Mouse (Mus musculus) liver, embryonic 12.5 days (tissue): ENCODE data around the gene Gm32742. TPM values are rescaled to one million over a fixed set of nuclear protein-coding genes. Genes with fewer than 3 reads are reported as not detected.

Experiments
- ATAC-seq: fragments of 200-750 bp; cut with Nextera tagmentation; 2 replicates; pipeline ENCODE4 v1.8.0; 2017; ENCODE audit warnings: moderate number of reproducible peaks, mild to moderate bottlenecking, moderate library complexity
- H3K27ac ChIP-seq: fragments of 300-500 bp; sonication (generic); 2 replicates; pipeline ENCODE4 v1.5.1; 2016; ENCODE audit warnings: mild to moderate bottlenecking
- H3K27me3 ChIP-seq: fragments of 300-500 bp; sonication (generic); replicated peaks from 2 replicates; pipeline ENCODE4 v1.6.1; 2016; ENCODE audit warnings: mild to moderate bottlenecking, moderate library complexity
- H3K36me3 ChIP-seq: fragments of 300-500 bp; sonication (generic); 2 replicates; pipeline ENCODE4 v1.6.1; 2016; ENCODE audit warnings: mild to moderate bottlenecking, moderate library complexity
- H3K4me1 ChIP-seq: fragments of 300-500 bp; sonication (generic); 2 replicates; pipeline ENCODE4 v1.6.1; 2016
- H3K4me2 ChIP-seq: fragments of 300-500 bp; sonication (generic); 2 replicates; pipeline ENCODE4 v1.6.1; 2016; ENCODE audit warnings: mild to moderate bottlenecking, moderate library complexity
- H3K4me3 ChIP-seq: fragments of 300-500 bp; sonication (generic); 2 replicates; pipeline ENCODE4 v1.5.1; 2016; ENCODE audit warnings: mild to moderate bottlenecking, moderate library complexity
- H3K9ac ChIP-seq: fragments of 300-500 bp; sonication (generic); 2 replicates; pipeline ENCODE4 v1.6.1; 2016; ENCODE audit warnings: mild to moderate bottlenecking, moderate library complexity
- H3K9me3 ChIP-seq: fragments of 300-500 bp; sonication (generic); replicated peaks from 2 replicates; pipeline ENCODE4 v1.6.1; 2016; ENCODE audit warnings: mild to moderate bottlenecking, moderate library complexity
- WGBS: fragments of 180-500 bp; shearing (Covaris S2); methylation state at CpG from one replicate; pipeline ENCODE4 v1.1.7; 2016; ENCODE audit not compliant: insufficient replicate concordance; 5-methylcytosine and 5-hydroxymethylcytosine counted together
- polyA plus RNA-seq: library from polyadenylated mRNA; unstranded; fragments of >200 nt; fragmentation: Nextera tagmentation; extraction: Ambion mirVana; gene quantifications from 2 replicates; pipeline ENCODE4 v1.2.1, GENCODE M21; 2016

Gene Gm32742
- 0.02 and 0.04 TPM in 2 replicates for polyA plus RNA-seq

DNA sequence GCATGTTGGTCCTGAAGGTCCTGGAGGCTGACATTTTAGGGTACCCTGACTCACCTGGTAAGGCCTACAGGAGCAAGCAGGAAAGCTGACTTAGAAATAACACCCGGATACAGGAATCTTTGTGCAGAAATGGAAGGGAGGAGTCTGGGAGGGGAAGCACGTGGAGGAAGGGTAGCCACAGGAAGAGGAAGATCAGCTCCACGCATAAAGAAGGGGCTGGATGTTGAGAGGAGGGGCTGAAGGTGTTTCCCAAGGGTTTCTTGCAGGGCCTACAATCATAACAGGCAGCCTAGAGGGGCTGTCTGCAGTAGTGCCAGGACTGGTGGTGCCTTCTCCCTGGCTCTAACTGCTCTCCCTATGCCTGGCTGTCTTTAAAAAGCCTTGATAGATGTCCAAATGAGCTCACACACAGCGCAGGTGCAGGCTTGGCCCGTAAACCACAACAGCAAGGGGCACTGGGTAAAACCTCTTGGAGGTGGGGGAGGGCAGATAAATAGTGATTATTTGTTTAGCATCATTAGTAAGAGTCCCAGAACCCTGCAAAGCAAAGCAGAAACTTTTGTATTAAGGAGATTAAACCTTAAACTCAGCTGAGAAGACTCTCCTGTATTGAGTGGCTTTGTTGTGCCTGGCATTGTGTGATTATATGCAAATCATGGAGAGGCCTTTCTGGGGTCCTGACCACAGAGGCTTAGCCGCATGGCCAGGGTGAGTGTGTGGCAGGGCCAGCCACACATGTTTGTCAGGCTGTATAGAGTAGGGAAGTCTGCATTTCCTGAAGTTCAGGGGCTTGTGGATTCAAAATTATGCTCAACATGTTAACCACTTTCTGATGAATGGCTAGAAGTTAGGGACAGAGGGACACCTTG, at the start of gene Gm32742:
Gm32742 (minus strand) TSS at position 206 of the 869 bp plus-strand sequence.
- H3K27me3 ChIP-seq, result peaks cover 6% of the 10 kb centered on the region
- H3K9ac ChIP-seq, result no peak within 1 kb of the TSS
- no peak within 1 kb of the TSS for H3K4me2 ChIP-seq
- no peak within 1 kb of the TSS for H3K4me3 ChIP-seq
- no peak within 1 kb of the TSS for H3K27ac ChIP-seq
- no peaks in the 10 kb centered on the region for H3K4me1 ChIP-seq
- H3K36me3 ChIP-seq, result no peaks in the 10 kb centered on the region
- no peak for ATAC-seq
- WGBS, result 23% methylated on average over 6 of the region's 6 CpGs
- no peaks in the 10 kb centered on the region for H3K9me3 ChIP-seq

DNA sequence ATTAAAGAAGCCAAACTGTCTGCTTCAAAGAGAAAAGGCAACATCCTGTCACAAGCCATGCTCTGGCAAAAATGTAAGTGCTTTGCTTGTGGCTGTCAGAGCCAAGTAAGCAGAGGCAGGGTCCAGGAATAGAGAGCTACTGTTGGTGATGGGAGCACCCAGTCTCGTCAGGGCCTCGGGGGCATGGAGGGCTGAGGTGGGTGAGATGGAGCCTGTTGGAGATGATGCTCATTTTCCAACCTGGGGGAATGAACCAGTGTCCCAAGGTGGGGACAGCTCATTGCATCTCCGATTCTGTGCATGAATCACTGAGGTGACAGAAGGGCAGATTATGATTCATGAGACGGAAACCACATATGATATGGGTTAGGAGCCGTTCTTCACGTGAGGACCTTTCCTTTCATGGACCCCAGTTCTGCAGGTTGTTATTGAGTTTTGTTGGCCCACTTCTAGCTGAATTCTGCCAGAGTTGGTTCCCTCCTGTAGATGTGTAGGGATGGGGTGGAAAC, 48.5 kb upstream of the Gm32742 start:
- no peak for ATAC-seq
- Histone ChIP-seq H3K36me3 (no peaks in the 10 kb centered on the region), H3K27me3 (no peaks in the 10 kb centered on the region), H3K4me1 (no peaks in the 10 kb centered on the region), H3K9me3 (no peaks in the 10 kb centered on the region), H3K27ac (no peak overlapping the region), H3K9ac (no peak overlapping the region), H3K4me2 (no peak overlapping the region), H3K4me3 (no peak overlapping the region)
- WGBS, result 76% methylated on average over 6 of the region's 6 CpGs

DNA sequence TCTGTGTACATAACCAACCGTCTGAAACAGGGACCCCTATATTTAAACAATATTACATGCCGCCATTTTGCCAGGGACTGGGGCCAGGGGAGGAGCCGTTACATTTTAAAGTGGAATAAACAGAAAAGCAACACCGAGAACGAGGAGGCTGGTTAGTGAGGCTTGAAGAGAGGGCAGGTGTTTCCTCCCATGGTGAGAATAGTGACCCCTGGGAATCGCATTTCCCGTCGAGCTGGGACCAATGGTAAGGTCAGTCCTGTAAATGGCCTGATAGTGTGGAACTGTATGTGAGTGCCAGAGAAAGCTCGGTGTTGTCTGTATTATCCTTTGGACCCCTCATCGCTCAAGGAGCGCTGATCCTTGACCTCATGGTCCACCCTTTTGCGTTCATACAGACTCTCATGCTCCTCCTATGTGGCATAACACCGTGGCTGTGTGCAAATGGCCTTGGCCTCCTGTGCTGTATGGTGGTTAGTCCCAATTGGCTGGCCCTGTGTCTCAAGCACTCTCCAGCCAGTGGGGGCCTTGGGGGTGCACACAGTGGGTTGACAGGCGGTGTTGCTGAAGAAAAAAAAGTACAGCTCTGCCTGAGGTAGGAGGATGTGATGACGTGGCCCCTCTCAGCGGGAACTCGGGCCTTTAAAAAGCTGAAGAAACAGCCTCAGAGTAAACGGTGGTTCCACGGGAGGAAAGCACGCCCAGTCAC, 47.9 kb upstream of the Gm32742 start, which contains the start of gene Pou2af1:
Pou2af1 (plus strand) TSS at position 686 of the 706 bp plus-strand sequence.
- ATAC-seq, result no peak
- Histone ChIP-seq H3K9ac (no peak within 1 kb of the TSS), H3K4me3 (no peak within 1 kb of the TSS), H3K4me2 (no peak within 1 kb of the TSS), H3K4me1 (no peaks in the 10 kb centered on the region), H3K27ac (no peak within 1 kb of the TSS), H3K27me3 (no peaks in the 10 kb centered on the region), H3K36me3 (no peaks in the 10 kb centered on the region), H3K9me3 (no peaks in the 10 kb centered on the region)
- WGBS, result 73% methylated on average over 20 of the region's 20 CpGs

GRCm38 (mm10) chr9:51211191-51211590, 45.9 kb upstream of the Gm32742 start:
- WGBS, result 45% methylated on average over 6 of the region's 6 CpGs
- Histone ChIP-seq H3K36me3 (no peaks in the 10 kb centered on the region), H3K4me1 (no peaks in the 10 kb centered on the region), H3K27me3 (no peaks in the 10 kb centered on the region), H3K9me3 (no peaks in the 10 kb centered on the region), H3K9ac (no peak overlapping the region), H3K27ac (no peak overlapping the region), H3K4me3 (no peak overlapping the region), H3K4me2 (no peak overlapping the region)
- ATAC-seq, result no peak

DNA sequence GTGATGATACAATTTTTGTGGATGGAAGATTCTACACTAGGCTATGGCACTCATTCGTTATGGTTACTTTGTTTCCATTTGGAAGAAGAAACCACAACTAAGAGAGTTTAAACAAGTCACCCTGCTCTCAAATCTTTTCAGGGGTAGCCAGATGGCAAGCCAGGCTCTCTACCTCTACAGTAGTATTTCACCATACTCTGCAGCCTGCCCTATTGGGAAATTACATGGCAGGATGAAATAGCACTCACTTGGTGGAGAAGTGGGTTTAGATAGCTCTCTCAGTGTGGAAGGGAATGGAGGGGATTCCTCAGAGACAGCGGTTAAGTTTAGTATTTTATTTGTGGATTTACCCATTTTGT, 43.6 kb upstream of the Gm32742 start:
- no peak overlapping the region for H3K4me2 ChIP-seq
- H3K4me1 ChIP-seq, result no peaks in the 10 kb centered on the region
- H3K27ac ChIP-seq, result no peak overlapping the region
- ATAC-seq, result no peak
- H3K36me3 ChIP-seq, result no peaks in the 10 kb centered on the region
- H3K9me3 ChIP-seq, result no peaks in the 10 kb centered on the region
- WGBS, result 58% methylated on average over 2 of the region's 2 CpGs
- no peaks in the 10 kb centered on the region for H3K27me3 ChIP-seq
- H3K9ac ChIP-seq, result no peak overlapping the region
- H3K4me3 ChIP-seq, result no peak overlapping the region

DNA sequence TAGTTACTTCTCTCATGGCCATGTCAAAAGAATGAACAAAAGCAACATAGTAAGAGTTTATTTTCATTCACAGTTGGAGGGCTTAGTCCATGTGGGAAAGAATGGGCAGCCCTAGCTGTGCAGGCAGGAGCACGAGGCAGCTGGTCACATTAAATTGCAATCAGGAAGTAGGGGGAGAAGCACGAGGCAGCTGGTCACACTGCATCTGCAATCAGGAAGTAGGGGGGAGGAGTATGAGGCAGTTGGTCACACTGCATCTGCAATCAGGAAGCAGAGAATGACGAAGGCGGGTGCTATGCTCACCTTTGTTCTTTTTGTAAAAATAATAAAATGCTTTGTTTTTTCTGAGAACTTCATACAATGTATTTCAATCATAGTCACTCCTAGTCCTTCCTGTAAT, 29.5 kb upstream of the Gm32742 start:
- 42% methylated on average over 4 of the region's 4 CpGs for WGBS
- no peak for ATAC-seq
- H3K9ac ChIP-seq, result no peak overlapping the region
- H3K27ac ChIP-seq, result no peak overlapping the region
- no peaks in the 10 kb centered on the region for H3K9me3 ChIP-seq
- H3K4me3 ChIP-seq, result no peak overlapping the region
- no peaks in the 10 kb centered on the region for H3K36me3 ChIP-seq
- H3K4me2 ChIP-seq, result no peak overlapping the region
- no peaks in the 10 kb centered on the region for H3K4me1 ChIP-seq
- H3K27me3 ChIP-seq, result no peaks in the 10 kb centered on the region

DNA sequence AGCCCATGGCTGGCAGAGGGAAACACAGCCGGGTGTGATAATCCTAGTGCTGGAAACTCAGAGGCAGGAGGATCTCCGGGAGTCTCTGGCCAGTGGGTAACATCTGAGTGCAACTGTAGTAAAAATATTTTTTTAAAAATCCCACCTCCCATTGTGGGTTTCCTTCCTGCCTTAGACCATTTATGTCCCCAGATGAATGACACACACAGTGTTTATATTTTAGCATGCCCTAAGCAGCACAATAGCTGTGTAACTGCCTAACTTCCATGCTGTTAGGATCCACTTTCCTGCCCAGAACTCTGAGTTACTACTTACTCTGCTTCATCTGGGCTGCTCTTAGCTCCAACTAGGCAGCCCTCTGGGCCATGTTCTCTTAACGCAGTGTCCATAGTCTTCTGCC, 25.3 kb upstream of the Gm32742 start:
- Histone ChIP-seq H3K4me2 (no peak overlapping the region), H3K4me1 (no peaks in the 10 kb centered on the region), H3K9me3 (no peaks in the 10 kb centered on the region), H3K9ac (no peak overlapping the region), H3K27ac (no peak overlapping the region), H3K27me3 (no peaks in the 10 kb centered on the region), H3K36me3 (no peaks in the 10 kb centered on the region), H3K4me3 (no peak overlapping the region)
- 67% methylated on average over 3 of the region's 3 CpGs for WGBS
- ATAC-seq, result no peak

GRCm38 (mm10) chr9:51185871-51186270, 20.6 kb upstream of the Gm32742 start:
- no peak overlapping the region for H3K27ac ChIP-seq
- 0 out of 2 replicates have a peak, but pooled peaks cover 3% of the 10 kb centered on the region for H3K27me3 ChIP-seq
- H3K4me1 ChIP-seq, result no peaks in the 10 kb centered on the region
- WGBS, result 80% methylated on average over 5 of the region's 5 CpGs
- no peak for ATAC-seq
- H3K36me3 ChIP-seq, result no peaks in the 10 kb centered on the region
- no peaks in the 10 kb centered on the region for H3K9me3 ChIP-seq
- no peak overlapping the region for H3K4me3 ChIP-seq
- no peak overlapping the region for H3K9ac ChIP-seq
- H3K4me2 ChIP-seq, result no peak overlapping the region

DNA sequence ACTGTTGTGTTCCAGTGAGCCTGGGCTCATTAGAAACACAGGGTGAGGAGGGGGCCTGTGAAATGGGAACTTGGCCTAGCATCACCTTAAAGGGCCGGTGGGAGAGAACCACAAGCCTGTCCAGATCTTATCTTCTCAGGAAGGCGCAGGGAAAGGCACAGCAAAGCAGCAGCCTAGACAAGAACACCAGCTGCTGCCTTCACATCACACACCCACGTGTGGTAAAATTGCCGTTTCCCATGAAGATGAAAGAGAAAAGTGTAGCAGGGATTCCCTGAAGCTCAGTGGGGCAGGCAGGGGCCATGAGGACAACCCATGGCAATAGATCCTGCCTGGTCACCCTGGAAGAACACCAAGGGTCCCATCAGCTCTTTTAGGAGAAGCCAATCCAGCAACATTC, 20.1 kb upstream of the Gm32742 start:
- Histone ChIP-seq H3K9me3 (no peaks in the 10 kb centered on the region), H3K36me3 (no peaks in the 10 kb centered on the region), H3K27ac (no peak overlapping the region), H3K27me3 (0 out of 2 replicates have a peak, but pooled peaks cover 3% of the 10 kb centered on the region), H3K9ac (no peak overlapping the region), H3K4me1 (no peaks in the 10 kb centered on the region), H3K4me3 (no peak overlapping the region), H3K4me2 (no peak overlapping the region)
- ATAC-seq, result no peak
- WGBS, result 20% methylated on average over 4 of the region's 4 CpGs

DNA sequence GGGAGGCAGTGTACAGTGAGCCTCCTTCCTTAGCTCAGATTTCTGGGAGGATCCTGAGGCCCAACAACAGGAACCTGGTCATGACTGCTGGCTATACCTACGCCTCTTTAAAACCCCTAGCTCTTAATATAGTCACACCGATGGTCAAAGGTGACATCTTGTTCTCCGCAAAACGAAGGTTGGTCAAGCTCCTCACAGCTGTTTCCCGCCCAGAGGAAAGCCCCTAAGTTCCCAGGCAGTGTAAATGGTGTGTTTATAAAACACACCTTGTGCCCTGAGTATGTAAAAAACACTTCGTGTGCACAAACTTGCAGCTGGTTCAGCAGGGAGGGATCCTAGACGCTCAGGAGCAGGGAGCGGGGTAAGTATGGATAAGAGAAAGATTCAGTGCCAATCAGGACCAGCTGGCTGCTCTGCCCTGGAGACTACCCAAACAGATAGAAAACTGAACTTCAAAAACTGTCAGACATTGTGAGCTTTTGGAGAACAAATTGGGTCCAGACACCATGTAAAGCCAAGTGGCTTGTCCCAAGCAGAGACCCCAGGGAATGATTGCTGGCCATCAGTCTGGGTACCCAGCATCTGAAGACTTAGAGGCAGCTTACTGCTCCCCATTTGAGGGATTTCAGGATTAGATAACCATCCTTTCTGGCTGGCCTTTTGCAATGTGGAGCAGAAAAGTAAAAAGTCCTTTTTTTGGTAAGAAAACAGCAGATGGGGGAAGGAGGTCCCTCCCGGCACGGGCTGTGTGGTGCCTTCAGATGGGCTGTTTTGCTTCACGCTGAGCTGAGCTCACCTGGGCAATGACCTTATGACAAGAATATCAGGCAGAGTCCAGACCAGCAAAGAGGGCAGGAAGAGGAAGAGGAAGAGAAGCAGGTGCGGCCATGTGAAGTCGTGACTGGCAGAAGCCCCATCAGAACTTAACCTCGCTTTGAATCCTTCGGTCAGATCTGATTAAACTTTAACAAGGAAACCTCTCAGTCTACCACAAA, 17.7 kb upstream of the Gm32742 start:
- WGBS, result 64% methylated on average over 15 of the region's 15 CpGs
- Histone ChIP-seq H3K9ac (no peak overlapping the region), H3K27me3 (0 out of 2 replicates have a peak, but pooled peaks cover 3% of the 10 kb centered on the region), H3K4me1 (no peaks in the 10 kb centered on the region), H3K4me3 (no peak overlapping the region), H3K4me2 (no peak overlapping the region), H3K27ac (no peak overlapping the region), H3K36me3 (no peaks in the 10 kb centered on the region), H3K9me3 (no peaks in the 10 kb centered on the region)
- ATAC-seq, result no peak

- no peak overlapping the region for H3K9ac ChIP-seq
- H3K9me3 ChIP-seq, result no peaks in the 10 kb centered on the region
- 72% methylated on average over 5 of the region's 5 CpGs for WGBS
- no peak for ATAC-seq
- no peaks in the 10 kb centered on the region for H3K4me1 ChIP-seq
- no peaks in the 10 kb centered on the region for H3K36me3 ChIP-seq
- H3K27me3 ChIP-seq, result 0 out of 2 replicates have a peak, but pooled peaks cover 3% of the 10 kb centered on the region
- H3K4me2 ChIP-seq, result no peak overlapping the region
- no peak overlapping the region for H3K27ac ChIP-seq
- H3K4me3 ChIP-seq, result no peak overlapping the region
Observed at GRCm38 (mm10) chr9:51180621-51181020, 15.3 kb upstream of the Gm32742 start.
